Mouse (Mus musculus) intestine, embryonic 16.5 days (tissue): ENCODE measurements around the gene Terf2. TPM values are rescaled to one million over a fixed set of nuclear protein-coding genes. Genes with fewer than 3 reads are reported as not detected.

ENCODE experiments used
- ATAC-seq: fragments of 200-750 bp; cut with Nextera tagmentation; 2 replicates; pipeline ENCODE4 v1.8.0; 2017; ENCODE audit warnings: moderate TSS enrichment, moderate library complexity
- H3K27ac ChIP-seq: fragments of 300-500 bp; sonication (generic); 2 replicates; pipeline ENCODE4 v1.5.1; 2014; ENCODE audit warnings: mild to moderate bottlenecking, low read length
- H3K27me3 ChIP-seq: fragments of 300-500 bp; sonication (generic); replicated peaks from 2 replicates; pipeline ENCODE4 v1.6.1; 2014; ENCODE audit warnings: low read length, control low read depth, mixed read lengths; ENCODE audit not compliant: control insufficient read depth, insufficient read depth
- H3K36me3 ChIP-seq: fragments of 300-500 bp; sonication (generic); 2 replicates; pipeline ENCODE4 v1.6.1; 2014; ENCODE audit warnings: low read length, control low read depth; ENCODE audit not compliant: control insufficient read depth, insufficient read depth
- H3K4me1 ChIP-seq: fragments of 300-500 bp; sonication (generic); 2 replicates; pipeline ENCODE4 v1.6.1; 2014; ENCODE audit warnings: low read length, control low read depth, mixed read lengths; ENCODE audit not compliant: control insufficient read depth, insufficient read depth
- H3K4me2 ChIP-seq: fragments of 300-500 bp; sonication (generic); 2 replicates; pipeline ENCODE4 v1.6.1; 2014; ENCODE audit warnings: low read depth, low read length, control low read depth
- H3K4me3 ChIP-seq: fragments of 300-500 bp; sonication (generic); 2 replicates; pipeline ENCODE4 v1.5.1; 2014; ENCODE audit warnings: mild to moderate bottlenecking, low read length
- H3K9ac ChIP-seq: fragments of 300-500 bp; sonication (generic); 2 replicates; pipeline ENCODE4 v1.6.1; 2014; ENCODE audit warnings: low read depth, low read length
- H3K9me3 ChIP-seq: fragments of 300-500 bp; sonication (generic); 2 replicates; pipeline ENCODE4 v1.6.1; 2016; ENCODE audit warnings: low read length, control low read depth; ENCODE audit not compliant: control insufficient read depth
- WGBS: fragments of 180-500 bp; shearing (Covaris S2); extraction: QIAGEN DNeasy Blood & Tissue Kit; methylation state at CpG from one replicate; pipeline ENCODE4 v1.1.7; 2014; 5-methylcytosine and 5-hydroxymethylcytosine counted together
- polyA plus RNA-seq: library from polyadenylated mRNA; unstranded; fragments of >200 nt; fragmentation: Nextera tagmentation; extraction: Ambion mirVana; gene quantifications from 2 replicates; pipeline ENCODE4 v1.2.1, GENCODE M21; 2015

Gene Terf2
- polyA plus RNA-seq, 1 experiment from 2014 or later = 12.5 TPM

- ATAC-seq = peak; percentile 64
- WGBS = 25% methylated on average over 7 of the region's 7 CpGs
- peak overlapping the region; percentile 18; the same call in 1 of the 2 replicates for H3K4me2 ChIP-seq
Observed at GRCm38 (mm10) chr8:107118803-107119233, 22.5 kb upstream of the Terf2 start.

GRCm38 (mm10) chr8:107117019-107117418 lies 20.7 kb upstream of the Terf2 start:
- WGBS = 21% methylated on average over 2 of the region's 2 CpGs
- Histone ChIP-seq H3K27me3 (no peaks in the 10 kb centered on the region), H3K9ac (no peak overlapping the region), H3K4me2 (no peak overlapping the region), H3K9me3 (no peaks in the 10 kb centered on the region), H3K4me3 (no peak overlapping the region), H3K36me3 (no peaks in the 10 kb centered on the region), H3K27ac (0 out of 2 replicates have a peak overlapping the region, but pooled peaks have one; percentile 15), H3K4me1 (peaks cover 27% of the 10 kb centered on the region)
- peak; percentile 77 for ATAC-seq

More at GRCm38 (mm10) chr8:107118803-107119233, 22.5 kb upstream of the Terf2 start:
- no peaks in the 10 kb centered on the region for H3K36me3 ChIP-seq
- H3K9ac ChIP-seq = peak overlapping the region; percentile 46
- no peak overlapping the region for H3K4me3 ChIP-seq
- H3K27ac ChIP-seq = peak overlapping the region; percentile 88
- no peaks in the 10 kb centered on the region for H3K27me3 ChIP-seq
- H3K4me1 ChIP-seq = peaks cover 33% of the 10 kb centered on the region
- no peaks in the 10 kb centered on the region for H3K9me3 ChIP-seq

GRCm38 (mm10) chr8:107116023-107116422 lies 19.7 kb upstream of the Terf2 start:
- Histone ChIP-seq H3K27me3 (no peaks in the 10 kb centered on the region), H3K4me3 (no peak overlapping the region), H3K4me2 (no peak overlapping the region), H3K27ac (no peak overlapping the region; the same call in 1 of the 2 replicates), H3K4me1 (peaks cover 27% of the 10 kb centered on the region), H3K9me3 (no peaks in the 10 kb centered on the region), H3K9ac (no peak overlapping the region), H3K36me3 (no peaks in the 10 kb centered on the region)
- peak; percentile 52; the same call in 1 of the 2 replicates for ATAC-seq
- WGBS = 9% methylated on average over 11 of the region's 11 CpGs

DNA sequence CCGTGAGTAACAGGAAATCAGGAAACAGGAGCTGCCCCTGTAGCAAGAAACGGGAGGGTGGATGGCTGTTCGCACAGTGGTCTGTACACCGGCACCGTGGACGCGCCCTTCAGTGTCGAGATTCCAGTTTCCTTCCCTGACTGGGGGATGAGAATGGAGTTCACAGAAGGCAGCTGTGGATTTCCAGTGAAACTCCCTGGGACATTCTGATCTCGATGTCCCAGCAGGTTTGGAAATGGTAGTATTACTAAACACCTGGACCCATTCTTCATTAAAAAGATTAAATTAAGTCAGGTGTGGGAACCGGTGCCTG lies 18.6 kb upstream of the Terf2 start:
- Histone ChIP-seq H3K4me2 (peak overlapping the region; percentile 37; the same call in 1 of the 2 replicates), H3K9me3 (no peaks in the 10 kb centered on the region)
- ATAC-seq = no peak

GRCm38 (mm10) chr8:107114150-107115007 lies 18.0 kb upstream of the Terf2 start:
- H3K4me1 ChIP-seq = peaks cover 23% of the 10 kb centered on the region
- H3K9ac ChIP-seq = peak overlapping the region; percentile 39
- no peak for ATAC-seq
- peak overlapping the region; percentile 30; the same call in 1 of the 2 replicates for H3K27ac ChIP-seq
- no peaks in the 10 kb centered on the region for H3K36me3 ChIP-seq
- no peaks in the 10 kb centered on the region for H3K9me3 ChIP-seq
- no peaks in the 10 kb centered on the region for H3K27me3 ChIP-seq
- 37% methylated on average over 19 of the region's 19 CpGs for WGBS
- H3K4me2 ChIP-seq = peak overlapping the region; percentile 37
- no peak overlapping the region; the same call in 1 of the 2 replicates for H3K4me3 ChIP-seq

More for the DNA sequence above, 18.6 kb upstream of the Terf2 start:
- H3K27ac ChIP-seq = peak overlapping the region; percentile 30; the same call in 1 of the 2 replicates
- peak overlapping the region; percentile 39 for H3K9ac ChIP-seq
- peaks cover 27% of the 10 kb centered on the region for H3K4me1 ChIP-seq
- 49% methylated on average over 10 of the region's 10 CpGs for WGBS
- no peaks in the 10 kb centered on the region for H3K36me3 ChIP-seq
- H3K4me3 ChIP-seq = no peak overlapping the region
- H3K27me3 ChIP-seq = no peaks in the 10 kb centered on the region

- no peak overlapping the region for H3K9ac ChIP-seq
- no peaks in the 10 kb centered on the region for H3K27me3 ChIP-seq
- no peaks in the 10 kb centered on the region for H3K36me3 ChIP-seq
- H3K27ac ChIP-seq = no peak overlapping the region
- no peak for ATAC-seq
- peaks cover 12% of the 10 kb centered on the region for H3K4me1 ChIP-seq
- no peak overlapping the region for H3K4me3 ChIP-seq
- H3K9me3 ChIP-seq = no peaks in the 10 kb centered on the region
- 72% methylated on average over 4 of the region's 4 CpGs for WGBS
- no peak overlapping the region for H3K4me2 ChIP-seq
Observed at GRCm38 (mm10) chr8:107113209-107113608, 16.9 kb upstream of the Terf2 start.

- Histone ChIP-seq H3K9me3 (no peaks in the 10 kb centered on the region), H3K27me3 (no peaks in the 10 kb centered on the region), H3K36me3 (no peaks in the 10 kb centered on the region), H3K27ac (no peak overlapping the region), H3K4me2 (no peak overlapping the region), H3K4me3 (no peak overlapping the region), H3K9ac (no peak overlapping the region), H3K4me1 (peaks cover 9% of the 10 kb centered on the region; the same call in 1 of the 2 replicates)
- WGBS = 88% methylated on average over 10 of the region's 11 CpGs
- no peak for ATAC-seq
Observed at GRCm38 (mm10) chr8:107111340-107112105, 15.2 kb upstream of the Terf2 start.

- Histone ChIP-seq H3K27ac (no peak overlapping the region), H3K4me3 (no peak overlapping the region), H3K9ac (no peak overlapping the region), H3K27me3 (no peaks in the 10 kb centered on the region), H3K36me3 (no peaks in the 10 kb centered on the region), H3K4me1 (peaks cover 9% of the 10 kb centered on the region; the same call in 1 of the 2 replicates), H3K4me2 (no peak overlapping the region), H3K9me3 (no peaks in the 10 kb centered on the region)
- 76% methylated on average over 9 of the region's 9 CpGs for WGBS
- no peak for ATAC-seq
Observed at GRCm38 (mm10) chr8:107110629-107111330, 14.4 kb upstream of the Terf2 start.
